ENCODE assay signal across 12 mouse cellular contexts in genomic region chr11:95025227-95026012, GRCm38 (mm10). TPM values are rescaled to one million over a fixed set of nuclear protein-coding genes. Genes with fewer than 3 reads are reported as not detected.
DNase-seq lines count a peak whose midpoint lies in the region; ATAC-seq lines count a peak whose summit lies in the region.
"Had no signal": no experiment of that assay in that cellular context is flagged by ENCODE, and none has a peak within 500 bp of the region (broad histone marks: within the 10 kb centered on the region; RNA-seq: fewer than 3 reads in every experiment).

No protein-coding gene starts in this region.

- H3K27me3 ChIP-seq in hindbrain, embryonic 13.5 days, result no peaks in the 10 kb centered on the region
- no peaks in the 10 kb centered on the region for H3K27me3 ChIP-seq in hindbrain, embryonic 11.5 days (ENCODE audit: control insufficient read depth, insufficient read depth, low read length)
- H3K27me3 ChIP-seq in lung, embryonic 15.5 days, result no peaks in the 10 kb centered on the region
- no peaks in the 10 kb centered on the region for H3K27me3 ChIP-seq in liver, embryonic 15.5 days
- no peaks in the 10 kb centered on the region for H3K27me3 ChIP-seq in midbrain, embryonic 15.5 days (replicated peaks)

- no peak overlapping the region for H3K4me2 ChIP-seq in hindbrain, embryonic 13.5 days
- no peak overlapping the region for H3K4me2 ChIP-seq in hindbrain, embryonic 11.5 days (replicated peaks; ENCODE audit: low read depth, low read length)
- no peak overlapping the region for H3K4me2 ChIP-seq in lung, embryonic 15.5 days
- no peak overlapping the region for H3K4me2 ChIP-seq in liver, embryonic 15.5 days
- H3K4me2 ChIP-seq in midbrain, embryonic 15.5 days, result no peak overlapping the region

- no peak overlapping the region for H3K9ac ChIP-seq in hindbrain, embryonic 13.5 days
- H3K9ac ChIP-seq in hindbrain, embryonic 11.5 days (ENCODE audit: low read depth, low read length), result no peak overlapping the region
- no peak overlapping the region for H3K9ac ChIP-seq in lung, embryonic 15.5 days
- H3K9ac ChIP-seq in liver, embryonic 15.5 days, result no peak overlapping the region
- H3K9ac ChIP-seq in midbrain, embryonic 15.5 days, result no peak overlapping the region

- no peak for ATAC-seq in hindbrain, embryonic 13.5 days (ENCODE audit: low FRiP score)
- no peak for ATAC-seq in hindbrain, embryonic 11.5 days (ENCODE audit: low FRiP score)
- ATAC-seq in lung, embryonic 15.5 days (ENCODE audit: borderline replicate concordance, extremely low read depth, low FRiP score, low TSS enrichment), result no peak
- 0 out of 2 replicates have a peak, but pooled peaks have one; percentile 9 for ATAC-seq in liver, embryonic 15.5 days (ENCODE audit: insufficient read depth)
- ATAC-seq in midbrain, embryonic 15.5 days (replicated peaks), result no peak

- no peak for DNase-seq in hindbrain, embryonic 11.5 days (ENCODE audit: low spot score)
- no peak for DNase-seq in lung, postnatal 14 days
- no peak for DNase-seq in right cerebral cortex, postnatal 36 days (ENCODE audit: low spot score in 2 of 2)
- DNase-seq: adrenal gland, postnatal 25 days; heart, postnatal 10 days; spleen, adult 18-20 months had no signal

- H3K4me1 ChIP-seq in hindbrain, embryonic 13.5 days (replicated peaks), result peaks cover 19% of the 10 kb centered on the region
- no peaks in the 10 kb centered on the region for H3K4me1 ChIP-seq in hindbrain, embryonic 11.5 days (replicated peaks; ENCODE audit: control insufficient read depth, insufficient read depth, low read length)
- H3K4me1 ChIP-seq in lung, embryonic 15.5 days, result 0 out of 2 replicates have a peak, but pooled peaks cover 14% of the 10 kb centered on the region
- H3K4me1 ChIP-seq in liver, embryonic 15.5 days (replicated peaks), result peaks cover 32% of the 10 kb centered on the region
- no peaks in the 10 kb centered on the region; the same call in 1 of the 2 replicates for H3K4me1 ChIP-seq in midbrain, embryonic 15.5 days

- H3K9me3 ChIP-seq in hindbrain, embryonic 13.5 days, result no peaks in the 10 kb centered on the region
- H3K9me3 ChIP-seq in hindbrain, embryonic 11.5 days (ENCODE audit: control insufficient read depth, low read length), result no peaks in the 10 kb centered on the region
- no peaks in the 10 kb centered on the region for H3K9me3 ChIP-seq in lung, embryonic 15.5 days
- no peaks in the 10 kb centered on the region for H3K9me3 ChIP-seq in liver, embryonic 15.5 days (replicated peaks)
- no peaks in the 10 kb centered on the region for H3K9me3 ChIP-seq in midbrain, embryonic 15.5 days

- peak overlapping the region; percentile 12; the same call in 1 of the 2 replicates for H3K27ac ChIP-seq in hindbrain, embryonic 13.5 days
- H3K27ac ChIP-seq in hindbrain, embryonic 11.5 days (ENCODE audit: low read depth, low read length), result no peak overlapping the region
- peak overlapping the region; percentile 71 for H3K27ac ChIP-seq in lung, embryonic 15.5 days
- H3K27ac ChIP-seq in liver, embryonic 15.5 days (replicated peaks), result 0 out of 2 replicates have a peak overlapping the region, but pooled peaks have one; percentile 24
- 0 out of 2 replicates have a peak overlapping the region, but pooled peaks have one; percentile 38 for H3K27ac ChIP-seq in midbrain, embryonic 15.5 days

- WGBS in hindbrain, embryonic 13.5 days, result 88% methylated on average over 11 of the region's 11 CpGs
- WGBS in hindbrain, embryonic 11.5 days, result 91% methylated on average over 11 of the region's 11 CpGs
- WGBS in lung, embryonic 15.5 days, result 73% methylated on average over 11 of the region's 11 CpGs
- 73% methylated on average over 11 of the region's 11 CpGs for WGBS in liver, embryonic 15.5 days (ENCODE audit: insufficient replicate concordance)
- WGBS in midbrain, embryonic 15.5 days, result 87% methylated on average over 11 of the region's 11 CpGs

- peaks cover 60% of the 10 kb centered on the region for H3K36me3 ChIP-seq in hindbrain, embryonic 13.5 days
- H3K36me3 ChIP-seq in hindbrain, embryonic 11.5 days (ENCODE audit: control insufficient read depth, insufficient read depth, low read length), result peaks cover 5% of the 10 kb centered on the region; the same call in 1 of the 2 replicates
- peaks cover 40% of the 10 kb centered on the region for H3K36me3 ChIP-seq in lung, embryonic 15.5 days
- peaks cover 59% of the 10 kb centered on the region for H3K36me3 ChIP-seq in liver, embryonic 15.5 days (replicated peaks)
- H3K36me3 ChIP-seq in midbrain, embryonic 15.5 days (replicated peaks), result peaks cover 51% of the 10 kb centered on the region

- no peak overlapping the region for H3K4me3 ChIP-seq in hindbrain, embryonic 13.5 days
- no peak overlapping the region for H3K4me3 ChIP-seq in hindbrain, embryonic 11.5 days (ENCODE audit: low read depth, low read length)
- H3K4me3 ChIP-seq in lung, embryonic 15.5 days, result no peak overlapping the region
- no peak overlapping the region for H3K4me3 ChIP-seq in liver, embryonic 15.5 days (replicated peaks)
- no peak overlapping the region for H3K4me3 ChIP-seq in midbrain, embryonic 15.5 days

RNA-seq across cellular contexts. Expression of gene Pdk2, which starts 15.7 kb away (rescaled TPM):
- polyA plus RNA-seq in hindbrain, embryonic 13.5 days (2015; fragmentation: Nextera tagmentation; extraction: Ambion mirVana), result 24.2 and 25.5 TPM in 2 replicates
- 12.5 and 13.0 TPM in 2 replicates for polyA plus RNA-seq in hindbrain, embryonic 11.5 days (2014; fragmentation: Nextera tagmentation; extraction: Ambion mirVana)
- polyA plus RNA-seq in lung, embryonic 15.5 days (2015; fragmentation: Nextera tagmentation; extraction: Ambion mirVana), result 27.8 and 30.9 TPM in 2 replicates
- polyA plus RNA-seq in liver, embryonic 15.5 days (2015; fragmentation: Nextera tagmentation; extraction: Ambion mirVana), result 10.2 and 10.8 TPM in 2 replicates
- polyA plus RNA-seq in midbrain, embryonic 15.5 days (2015; fragmentation: Nextera tagmentation; extraction: Ambion mirVana), result 27.4 and 28.2 TPM in 2 replicates

RNA-seq across cellular contexts. Expression of gene Samd14, which starts 15.7 kb away (rescaled TPM):
- 132 and 142 TPM in 2 replicates for polyA plus RNA-seq in hindbrain, embryonic 13.5 days (2015; fragmentation: Nextera tagmentation; extraction: Ambion mirVana)
- polyA plus RNA-seq in hindbrain, embryonic 11.5 days (2014; fragmentation: Nextera tagmentation; extraction: Ambion mirVana), result 46.1 and 47.6 TPM in 2 replicates
- polyA plus RNA-seq in lung, embryonic 15.5 days (2015; fragmentation: Nextera tagmentation; extraction: Ambion mirVana), result 17.1 and 17.4 TPM in 2 replicates
- 33.9 and 39.2 TPM in 2 replicates for polyA plus RNA-seq in liver, embryonic 15.5 days (2015; fragmentation: Nextera tagmentation; extraction: Ambion mirVana)
- polyA plus RNA-seq in midbrain, embryonic 15.5 days (2015; fragmentation: Nextera tagmentation; extraction: Ambion mirVana), result 171 and 177 TPM in 2 replicates

RNA-seq across cellular contexts. Expression of gene Ppp1r9b, which starts 34.6 kb away (rescaled TPM):
- 16.9 and 17.3 TPM in 2 replicates for polyA plus RNA-seq in hindbrain, embryonic 13.5 days (2015; fragmentation: Nextera tagmentation; extraction: Ambion mirVana)
- 12.4 and 16.2 TPM in 2 replicates for polyA plus RNA-seq in hindbrain, embryonic 11.5 days (2014; fragmentation: Nextera tagmentation; extraction: Ambion mirVana)
- polyA plus RNA-seq in lung, embryonic 15.5 days (2015; fragmentation: Nextera tagmentation; extraction: Ambion mirVana), result 8.8 and 9.3 TPM in 2 replicates
- 8.2 and 8.8 TPM in 2 replicates for polyA plus RNA-seq in liver, embryonic 15.5 days (2015; fragmentation: Nextera tagmentation; extraction: Ambion mirVana)
- 20.5 and 22.2 TPM in 2 replicates for polyA plus RNA-seq in midbrain, embryonic 15.5 days (2015; fragmentation: Nextera tagmentation; extraction: Ambion mirVana)

RNA-seq across cellular contexts. Expression of gene Sgca, which starts 49.3 kb away (rescaled TPM):
- 0.23 and 0.52 TPM in 2 replicates for polyA plus RNA-seq in hindbrain, embryonic 13.5 days (2015; fragmentation: Nextera tagmentation; extraction: Ambion mirVana)
- polyA plus RNA-seq in hindbrain, embryonic 11.5 days (2014; fragmentation: Nextera tagmentation; extraction: Ambion mirVana), result 0.11 and 0.29 TPM in 2 replicates
- polyA plus RNA-seq in lung, embryonic 15.5 days (2015; fragmentation: Nextera tagmentation; extraction: Ambion mirVana), result 0.69 and 0.96 TPM in 2 replicates
- 0.35 and 1.1 TPM in 2 replicates for polyA plus RNA-seq in liver, embryonic 15.5 days (2015; fragmentation: Nextera tagmentation; extraction: Ambion mirVana)
- not detected in 2 replicates for polyA plus RNA-seq in midbrain, embryonic 15.5 days (2015; fragmentation: Nextera tagmentation; extraction: Ambion mirVana)
- polyA plus RNA-seq: forebrain, embryonic 11.5 days; liver, adult 2 months had no signal

RNA-seq across cellular contexts. Expression of gene Itga3, which starts 51.2 kb away (rescaled TPM):
- polyA plus RNA-seq in hindbrain, embryonic 13.5 days (2015; fragmentation: Nextera tagmentation; extraction: Ambion mirVana), result 10.3 and 11.4 TPM in 2 replicates
- polyA plus RNA-seq in hindbrain, embryonic 11.5 days (2014; fragmentation: Nextera tagmentation; extraction: Ambion mirVana), result 4.2 and 4.4 TPM in 2 replicates
- 27.0 and 27.3 TPM in 2 replicates for polyA plus RNA-seq in lung, embryonic 15.5 days (2015; fragmentation: Nextera tagmentation; extraction: Ambion mirVana)
- polyA plus RNA-seq in liver, embryonic 15.5 days (2015; fragmentation: Nextera tagmentation; extraction: Ambion mirVana), result 2.0 and 2.6 TPM in 2 replicates
- 17.2 and 17.4 TPM in 2 replicates for polyA plus RNA-seq in midbrain, embryonic 15.5 days (2015; fragmentation: Nextera tagmentation; extraction: Ambion mirVana)
